Mouse (Mus musculus): ENCODE data around the gene Lmntd2.

GRCm38 (mm10) chr7:141228279-141229067, 14.6 kb upstream of the Lmntd2 start, which contains the start of gene Phrf1:
- TF ChIP-seq CTCF (IDR thresholded peaks at IDR 0.05; ENCODE audit: extremely low read depth, insufficient read length, insufficient replicate concordance, low read depth, low read length): peak; percentile 86
- TF ChIP-seq POLR2A (IDR thresholded peaks at IDR 0.05; ENCODE audit: low read depth, low read length): peak; percentile 60

Measured in small intestine, adult 2 months (tissue).